Mouse (Mus musculus): ENCODE measurements around the gene Eif3b.
"Not testable (repeated sequence)": the region's sequence is repeated elsewhere in the genome, so short reads cannot be mapped to it uniquely, and the experiment has no call there.

The Eif3b gene

GRCm38 (mm10) chr5:140392701-140393100 lies 26.4 kb upstream of the Eif3b start:
- CTCF ChIA-PET: no interaction called here

GRCm38 (mm10) chr5:140396166-140396940 lies 22.8 kb upstream of the Eif3b start:
- CTCF ChIA-PET: interaction anchor here (0.6 to 1.6 kb wide), 7 partner anchors 54 to 1144 kb away, joined by 3 to 10 read pairs (median 5); no protein-coding TSS in a partner anchor

GRCm38 (mm10) chr5:140402640-140403270 lies 16.4 kb upstream of the Eif3b start:
- CTCF ChIA-PET: no interaction called here

GRCm38 (mm10) chr5:140405126-140405525 lies 14.0 kb upstream of the Eif3b start:
- CTCF ChIA-PET: no interaction called here

GRCm38 (mm10) chr5:140406666-140407065 lies 12.5 kb upstream of the Eif3b start:
- CTCF ChIA-PET: no interaction called here

- CTCF ChIA-PET: interaction anchor here (0.7 kb wide), 1 partner anchor 141 kb away, joined by 4 read pairs; no protein-coding TSS in a partner anchor
Observed at GRCm38 (mm10) chr5:140408801-140409200, 10.3 kb upstream of the Eif3b start.

GRCm38 (mm10) chr5:140411339-140411738 lies 7.8 kb upstream of the Eif3b start:
- CTCF ChIA-PET: no interaction called here

- CTCF ChIA-PET: interaction anchor here (0.7 kb wide), 1 partner anchor 630 kb away, joined by 3 read pairs; no protein-coding TSS in a partner anchor
Observed at GRCm38 (mm10) chr5:140414647-140415046, 4.5 kb upstream of the Eif3b start.

- CTCF ChIA-PET: interaction anchor here (0.7 to 1.0 kb wide), 3 partner anchors 83 to 296 kb away, joined by 3 read pairs; no protein-coding TSS in a partner anchor
Observed at GRCm38 (mm10) chr5:140418106-140418488, 1.0 kb upstream of the Eif3b start.

- CTCF ChIA-PET: no interaction called here
Observed at GRCm38 (mm10) chr5:140419442-140420080, 433 bp downstream of the Eif3b start.

- CTCF ChIA-PET: interaction anchor here (0.7 kb wide), 1 partner anchor 87 kb away, joined by 3 read pairs; no protein-coding TSS in a partner anchor
Observed at GRCm38 (mm10) chr5:140420616-140421015, 1.5 kb downstream of the Eif3b start.

- CTCF ChIA-PET: no interaction called here
Observed at GRCm38 (mm10) chr5:140425016-140425783, 6.1 kb downstream of the Eif3b start.

GRCm38 (mm10) chr5:140439117-140439516 lies 20.0 kb downstream of the Eif3b start:
- CTCF ChIA-PET: not testable (repeated sequence)

GRCm38 (mm10) chr5:140441406-140441805 lies 22.3 kb downstream of the Eif3b start:
- CTCF ChIA-PET: no interaction called here

GRCm38 (mm10) chr5:140444012-140444411 lies 24.9 kb downstream of the Eif3b start:
- CTCF ChIA-PET: no interaction called here

GRCm38 (mm10) chr5:140445345-140445744 lies 26.2 kb downstream of the Eif3b start, which contains the start of gene Gm4869:
Gene Gm4869, plus strand, starts transcription at chr5:140445645.
- CTCF ChIA-PET: interaction anchor here (0.5 kb wide), 2 partner anchors 224 to 576 kb away, joined by 3 to 6 read pairs; no protein-coding TSS in a partner anchor

GRCm38 (mm10) chr5:140446054-140446453 lies 26.9 kb downstream of the Eif3b start:
- CTCF ChIA-PET: interaction anchor here (0.5 kb wide), 1 partner anchor 575 kb away, joined by 3 read pairs; no protein-coding TSS in a partner anchor

GRCm38 (mm10) chr5:140454488-140454887 lies 35.4 kb downstream of the Eif3b start:
- CTCF ChIA-PET: no interaction called here

GRCm38 (mm10) chr5:140455466-140455865 lies 36.3 kb downstream of the Eif3b start:
- CTCF ChIA-PET: interaction anchor here (0.7 kb wide), 2 partner anchors 27 to 1636 kb away, joined by 3 read pairs; no protein-coding TSS in a partner anchor

GRCm38 (mm10) chr5:140461476-140461875 lies 42.3 kb downstream of the Eif3b start:
- CTCF ChIA-PET: no interaction called here

- CTCF ChIA-PET: not testable (repeated sequence)
Observed at GRCm38 (mm10) chr5:140463151-140463550, 44.0 kb downstream of the Eif3b start.
